Mouse (Mus musculus): ENCODE results near the gene Selenon. TPM values are rescaled to one million over a fixed set of nuclear protein-coding genes. Genes with fewer than 3 reads are reported as not detected.

The Selenon gene
- polyA plus RNA-seq, 1 experiment from 2014 or later = 6.8 TPM

DNA sequence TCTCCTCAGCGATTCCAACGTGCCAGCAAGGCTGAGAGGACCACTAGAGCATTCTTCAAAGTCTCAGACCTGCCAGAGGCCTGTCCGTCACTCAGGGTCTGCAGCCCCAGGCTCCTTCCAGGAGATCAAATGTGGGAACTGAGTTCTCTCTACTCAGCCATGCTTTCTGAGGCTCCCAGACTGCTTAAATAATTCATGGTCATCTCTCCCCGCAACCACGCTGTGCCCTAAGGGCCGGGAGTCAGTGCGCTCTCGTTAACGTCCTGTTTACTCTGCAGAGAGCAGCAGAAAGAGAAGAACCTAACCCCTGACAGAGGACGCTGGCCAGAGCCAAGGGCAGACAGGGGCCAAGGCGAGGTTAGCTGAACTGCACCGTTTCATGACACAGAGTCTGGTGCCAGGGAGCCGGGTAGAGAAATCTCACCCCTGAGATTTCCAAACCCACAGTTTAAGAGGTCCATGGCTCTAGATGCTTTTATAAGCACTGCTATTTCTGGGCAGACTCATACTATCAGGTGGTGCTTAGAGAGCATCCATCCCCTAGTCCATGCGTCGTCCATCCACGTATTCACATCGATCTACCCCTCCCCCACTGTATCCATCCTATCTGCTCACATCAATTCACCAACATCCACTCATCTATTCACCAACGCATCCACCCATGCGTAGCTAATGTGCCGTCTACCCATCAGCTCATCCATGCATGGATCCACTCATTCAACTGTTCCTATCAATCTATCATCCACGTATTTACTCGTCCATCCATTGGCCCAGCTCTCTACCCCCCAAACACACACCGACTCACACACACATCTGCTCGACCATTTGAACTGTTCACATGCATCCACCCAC is 20.7 kb upstream of the Selenon start:
- no peaks in the 10 kb centered on the region for H3K27me3 ChIP-seq (replicated peaks; ENCODE audit: control insufficient read depth, insufficient read depth, low read length)
- H3K9ac ChIP-seq (ENCODE audit: low read depth, low read length) = no peak overlapping the region
- no peaks in the 10 kb centered on the region for H3K9me3 ChIP-seq (ENCODE audit: control insufficient read depth)
- H3K4me1 ChIP-seq (replicated peaks; ENCODE audit: control insufficient read depth, insufficient read depth, low read length) = no peaks in the 10 kb centered on the region
- H3K36me3 ChIP-seq (ENCODE audit: control insufficient read depth, insufficient read depth) = peaks cover 6% of the 10 kb centered on the region; the same call in 1 of the 2 replicates
- H3K4me2 ChIP-seq (replicated peaks; ENCODE audit: low read depth) = no peak overlapping the region
- no peak overlapping the region for H3K27ac ChIP-seq (ENCODE audit: low read depth, low read length)
- 74% methylated on average over 24 of the region's 24 CpGs for WGBS
- ATAC-seq = no peak
- H3K4me3 ChIP-seq (ENCODE audit: low read depth, low read length) = no peak overlapping the region
- no peak for TF ChIP-seq CTCF (IDR thresholded peaks at IDR 0.05; ENCODE audit: low read depth)

DNA sequence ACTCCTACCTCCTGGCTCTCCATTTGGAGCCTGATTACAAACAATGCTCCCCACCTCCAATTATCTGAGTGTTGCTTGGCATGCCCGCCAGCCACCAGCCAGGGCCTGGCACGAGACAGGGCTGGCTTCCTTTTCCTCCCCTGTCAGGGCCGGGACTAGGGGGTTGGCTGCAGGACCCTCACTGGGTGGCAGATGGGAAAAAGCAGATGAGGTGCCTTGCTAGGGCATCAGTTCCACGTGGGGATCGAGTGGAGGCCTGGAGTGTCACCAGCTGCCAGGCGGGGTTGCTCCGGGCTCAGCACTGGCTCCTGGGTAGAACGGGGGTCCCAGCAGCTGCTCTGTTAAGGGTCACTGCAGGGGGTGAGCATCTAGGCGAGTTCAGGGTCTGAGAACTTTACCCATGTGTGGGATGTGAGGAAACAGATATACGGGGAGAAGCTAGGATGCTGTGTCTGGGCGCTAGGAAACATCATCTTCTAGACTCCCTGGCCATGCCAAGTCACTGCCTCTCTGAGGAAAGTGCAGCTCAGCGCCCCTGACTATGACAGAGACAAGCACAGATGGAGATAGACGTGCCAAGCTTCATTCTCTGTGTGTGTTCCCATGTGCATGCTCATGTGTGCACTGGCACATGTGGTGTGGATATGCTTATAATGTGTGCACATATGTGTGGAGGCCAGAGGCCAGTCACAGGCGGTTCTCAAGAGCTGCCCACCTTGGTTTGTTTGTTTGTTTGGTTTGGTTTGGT is 18.9 kb upstream of the Selenon start:
- Histone ChIP-seq H3K9ac (ENCODE audit: low read depth, low read length) (no peak overlapping the region), H3K27ac (ENCODE audit: low read depth, low read length) (no peak overlapping the region), H3K27me3 (replicated peaks; ENCODE audit: control insufficient read depth, insufficient read depth, low read length) (no peaks in the 10 kb centered on the region), H3K4me3 (ENCODE audit: low read depth, low read length) (no peak overlapping the region), H3K9me3 (ENCODE audit: control insufficient read depth) (no peaks in the 10 kb centered on the region), H3K4me2 (replicated peaks; ENCODE audit: low read depth) (no peak overlapping the region), H3K4me1 (replicated peaks; ENCODE audit: control insufficient read depth, insufficient read depth, low read length) (no peaks in the 10 kb centered on the region), H3K36me3 (ENCODE audit: control insufficient read depth, insufficient read depth) (peaks cover 6% of the 10 kb centered on the region; the same call in 1 of the 2 replicates)
- 80% methylated on average over 14 of the region's 14 CpGs for WGBS
- TF ChIP-seq CTCF (IDR thresholded peaks at IDR 0.05; ENCODE audit: low read depth) = no peak
- ATAC-seq = no peak

DNA sequence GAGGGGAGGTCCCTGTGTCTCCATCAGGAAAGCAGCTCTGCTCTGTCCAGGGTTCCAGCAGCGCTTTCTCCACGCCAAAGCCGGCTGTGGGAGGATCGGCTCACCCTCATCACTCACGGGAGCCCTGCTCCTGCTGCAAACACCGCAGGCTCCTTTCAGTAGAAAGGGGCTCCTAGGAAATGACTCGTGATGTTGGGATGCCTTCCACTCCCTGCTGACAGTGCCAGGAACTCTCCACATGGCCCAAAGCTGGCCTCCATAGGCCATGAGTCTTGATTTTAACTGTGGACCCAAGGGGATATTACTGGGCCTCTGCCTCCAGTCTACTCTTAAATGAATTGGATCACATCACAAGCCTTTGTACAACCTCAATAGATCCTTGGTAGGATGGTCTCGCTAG is 17.9 kb upstream of the Selenon start:
- no peak overlapping the region for H3K4me2 ChIP-seq (replicated peaks; ENCODE audit: low read depth)
- no peaks in the 10 kb centered on the region for H3K9me3 ChIP-seq (ENCODE audit: control insufficient read depth)
- H3K4me1 ChIP-seq (replicated peaks; ENCODE audit: control insufficient read depth, insufficient read depth, low read length) = no peaks in the 10 kb centered on the region
- ATAC-seq = no peak
- H3K27me3 ChIP-seq (replicated peaks; ENCODE audit: control insufficient read depth, insufficient read depth, low read length) = no peaks in the 10 kb centered on the region
- H3K9ac ChIP-seq (ENCODE audit: low read depth, low read length) = no peak overlapping the region
- H3K27ac ChIP-seq (ENCODE audit: low read depth, low read length) = no peak overlapping the region
- peaks cover 3% of the 10 kb centered on the region; the same call in 1 of the 2 replicates for H3K36me3 ChIP-seq (ENCODE audit: control insufficient read depth, insufficient read depth)
- H3K4me3 ChIP-seq (ENCODE audit: low read depth, low read length) = no peak overlapping the region
- 81% methylated on average over 8 of the region's 8 CpGs for WGBS
- TF ChIP-seq CTCF (IDR thresholded peaks at IDR 0.05; ENCODE audit: low read depth) = no peak

DNA sequence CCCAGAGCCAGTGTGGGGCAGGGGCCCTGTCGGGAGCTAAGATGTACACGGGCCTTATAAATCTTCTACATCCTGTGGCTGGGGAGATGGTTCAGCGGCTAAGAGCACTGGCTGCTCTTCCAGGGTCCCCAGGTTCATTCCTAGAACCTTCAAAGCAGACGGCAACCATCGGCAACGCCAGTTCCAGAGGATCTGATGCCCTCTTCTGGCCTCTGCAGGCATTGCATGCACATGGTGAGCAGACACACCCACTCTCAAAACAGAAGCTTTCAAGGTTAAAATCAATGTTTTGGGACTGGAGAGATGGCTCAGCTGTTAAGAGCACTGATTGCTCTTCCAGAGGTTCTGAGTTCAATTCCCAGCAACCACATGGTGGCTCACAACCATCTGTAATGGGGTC is 17.2 kb upstream of the Selenon start:
- peak; percentile 69 for TF ChIP-seq CTCF (IDR thresholded peaks at IDR 0.05; ENCODE audit: low read depth)
- H3K9me3 ChIP-seq (ENCODE audit: control insufficient read depth) = no peaks in the 10 kb centered on the region
- H3K4me1 ChIP-seq (replicated peaks; ENCODE audit: control insufficient read depth, insufficient read depth, low read length) = no peaks in the 10 kb centered on the region
- H3K4me2 ChIP-seq (replicated peaks; ENCODE audit: low read depth) = no peak overlapping the region
- no peak overlapping the region for H3K9ac ChIP-seq (ENCODE audit: low read depth, low read length)
- ATAC-seq = no peak
- WGBS = 77% methylated on average over 6 of the region's 6 CpGs
- 0 out of 2 replicates have a peak, but pooled peaks cover 3% of the 10 kb centered on the region for H3K36me3 ChIP-seq (ENCODE audit: control insufficient read depth, insufficient read depth)
- H3K27ac ChIP-seq (ENCODE audit: low read depth, low read length) = no peak overlapping the region
- no peaks in the 10 kb centered on the region for H3K27me3 ChIP-seq (replicated peaks; ENCODE audit: control insufficient read depth, insufficient read depth, low read length)
- H3K4me3 ChIP-seq (ENCODE audit: low read depth, low read length) = no peak overlapping the region

DNA sequence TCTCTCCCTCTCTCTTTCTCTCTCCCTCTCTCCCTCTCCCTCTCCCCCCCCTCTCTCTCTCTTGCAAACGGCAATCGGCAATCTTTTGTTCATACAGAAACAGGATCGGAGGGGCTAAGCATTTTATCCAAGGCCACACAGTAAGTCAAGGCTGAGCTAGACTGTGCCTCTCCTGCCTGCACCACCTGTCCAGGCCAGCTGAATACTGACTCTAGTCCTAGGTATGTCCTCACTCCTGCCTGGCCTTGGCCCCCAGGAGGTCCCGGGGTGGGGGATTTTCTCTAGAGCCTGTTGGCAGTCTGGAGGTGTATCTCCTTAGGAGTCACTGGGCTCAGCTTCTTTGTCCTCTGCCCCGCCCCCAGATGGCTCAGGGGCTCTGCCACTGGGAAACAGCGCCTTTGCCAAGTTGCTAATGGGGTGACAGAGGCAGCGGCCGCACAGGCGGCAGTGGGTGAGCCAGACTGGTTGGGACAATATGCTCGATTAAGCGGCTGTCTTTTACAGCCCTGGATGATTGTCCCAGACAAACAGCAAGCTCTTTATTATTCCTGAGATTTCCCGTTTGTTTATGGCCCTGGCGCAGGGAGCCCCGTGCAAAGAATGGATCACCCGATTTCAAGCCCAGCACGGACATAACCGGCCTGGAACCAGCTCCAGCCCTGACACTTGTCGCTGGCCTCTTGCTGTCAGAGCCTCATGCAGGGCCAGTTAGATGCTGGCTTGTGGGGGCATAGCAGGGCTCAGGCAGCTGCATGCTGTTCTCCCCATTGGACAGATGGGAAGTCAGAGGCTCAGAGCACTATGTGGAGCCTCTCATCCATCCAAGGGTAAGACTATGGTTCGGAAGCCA is 15.6 kb upstream of the Selenon start:
- no peak for TF ChIP-seq CTCF (IDR thresholded peaks at IDR 0.05; ENCODE audit: low read depth)
- Histone ChIP-seq H3K4me1 (replicated peaks; ENCODE audit: control insufficient read depth, insufficient read depth, low read length) (no peaks in the 10 kb centered on the region), H3K9ac (ENCODE audit: low read depth, low read length) (no peak overlapping the region), H3K4me2 (replicated peaks; ENCODE audit: low read depth) (no peak overlapping the region; the same call in 1 of the 2 replicates), H3K36me3 (ENCODE audit: control insufficient read depth, insufficient read depth) (0 out of 2 replicates have a peak, but pooled peaks cover 3% of the 10 kb centered on the region), H3K27ac (ENCODE audit: low read depth, low read length) (no peak overlapping the region), H3K4me3 (ENCODE audit: low read depth, low read length) (no peak overlapping the region), H3K9me3 (ENCODE audit: control insufficient read depth) (no peaks in the 10 kb centered on the region), H3K27me3 (replicated peaks; ENCODE audit: control insufficient read depth, insufficient read depth, low read length) (no peaks in the 10 kb centered on the region)
- ATAC-seq = peak; percentile 33; the same call in 1 of the 2 replicates
- 29% methylated on average over 19 of the region's 19 CpGs for WGBS

All from intestine, postnatal 0 days (tissue).